Mouse (Mus musculus) liver, embryonic 16.5 days (tissue): ENCODE measurements around the gene Dnajb2. TPM values are rescaled to one million over a fixed set of nuclear protein-coding genes. Genes with fewer than 3 reads are reported as not detected.

ENCODE experiments used
- ATAC-seq: fragments of 200-750 bp; cut with Nextera tagmentation; 2 replicates; pipeline ENCODE4 v1.8.0; 2017; ENCODE audit warnings: low read depth, mild to moderate bottlenecking, moderate number of reproducible peaks, moderate library complexity
- H3K27ac ChIP-seq: fragments of 300-500 bp; sonication (generic); 2 replicates; pipeline ENCODE4 v1.5.1; 2014; ENCODE audit warnings: mild to moderate bottlenecking, low read length
- H3K27me3 ChIP-seq: fragments of 300-500 bp; sonication (generic); 2 replicates; pipeline ENCODE4 v1.6.1; 2014; ENCODE audit warnings: low read depth, low read length, mixed read lengths; ENCODE audit not compliant: control insufficient read depth, insufficient read depth
- H3K36me3 ChIP-seq: fragments of 300-500 bp; sonication (generic); 2 replicates; pipeline ENCODE4 v1.6.1; 2014; ENCODE audit warnings: mild to moderate bottlenecking; ENCODE audit not compliant: control insufficient read depth, insufficient read depth
- H3K4me1 ChIP-seq: fragments of 300-500 bp; sonication (generic); 2 replicates; pipeline ENCODE4 v1.6.1; 2014; ENCODE audit warnings: low read depth, low read length, mixed read lengths; ENCODE audit not compliant: control insufficient read depth
- H3K4me2 ChIP-seq: fragments of 300-500 bp; sonication (generic); 2 replicates; pipeline ENCODE4 v1.6.1; 2014; ENCODE audit warnings: low read depth, low read length, mixed read lengths
- H3K4me3 ChIP-seq: fragments of 300-500 bp; sonication (generic); 2 replicates; pipeline ENCODE4 v1.5.1; 2014; ENCODE audit warnings: low read depth, mild to moderate bottlenecking, low read length
- H3K9ac ChIP-seq: fragments of 300-500 bp; sonication (generic); 2 replicates; pipeline ENCODE4 v1.6.1; 2014; ENCODE audit warnings: low read depth, low read length
- H3K9me3 ChIP-seq: fragments of 300-500 bp; sonication (generic); replicated peaks from 2 replicates; pipeline ENCODE4 v1.6.1; 2016; ENCODE audit warnings: low read length; ENCODE audit not compliant: control insufficient read depth
- WGBS: fragments of 180-500 bp; shearing (Covaris S2); extraction: QIAGEN DNeasy Blood & Tissue Kit; methylation state at CpG from one replicate; pipeline ENCODE4 v1.1.7; 2014; ENCODE audit not compliant: insufficient replicate concordance; 5-methylcytosine and 5-hydroxymethylcytosine counted together
- microRNA-seq: library from miRNA; unstranded; fragments of <30 nt; microRNA quantifications from one replicate; pipeline ENCODE4, GENCODE M21; 2016
- polyA plus RNA-seq: library from polyadenylated mRNA; unstranded; fragments of >200 nt; fragmentation: Nextera tagmentation; extraction: Ambion mirVana; gene quantifications from 2 replicates; pipeline ENCODE4 v1.2.1, GENCODE M21; 2015

Gene Dnajb2
- polyA plus RNA-seq, 1 experiment from 2014 or later, result 33.8 TPM

GRCm38 (mm10) chr1:75294294-75294693 is 58.1 kb downstream of the Dnajb2 start:
- H3K9ac ChIP-seq, result no peak overlapping the region

More at GRCm38 (mm10) chr1:75294294-75294693, 58.1 kb downstream of the Dnajb2 start:
- H3K4me1 ChIP-seq, result no peaks in the 10 kb centered on the region
- no peaks in the 10 kb centered on the region for H3K36me3 ChIP-seq
- 47% methylated on average over 5 of the region's 5 CpGs for WGBS
- no peaks in the 10 kb centered on the region for H3K27me3 ChIP-seq
- no peak overlapping the region for H3K27ac ChIP-seq
- no peak overlapping the region for H3K4me2 ChIP-seq
- ATAC-seq, result no peak
- no peaks in the 10 kb centered on the region for H3K9me3 ChIP-seq
- H3K4me3 ChIP-seq, result no peak overlapping the region

Small RNA genes within 50 kb of the gene (microRNA-seq; reads per million reads assigned to microRNA genes)
- not detected for gene Gm27943

Other genes starting within 250 kb of the Dnajb2 start
- gene Nhej1, start 111.2 kb upstream of the Dnajb2 start, polyA plus RNA-seq, result 5.6 and 6.0 TPM in 2 replicates
- gene Slc23a3, start 102.5 kb upstream of the Dnajb2 start, polyA plus RNA-seq, result 2.5 and 2.6 TPM in 2 replicates
- gene Cnppd1, start 93.7 kb upstream of the Dnajb2 start, polyA plus RNA-seq, result 46.2 and 51.1 TPM in 2 replicates
- gene Retreg2, start 93.6 kb upstream of the Dnajb2 start, polyA plus RNA-seq, result 47.7 and 52.7 TPM in 2 replicates
- 41.0 and 41.1 TPM in 2 replicates for gene Zfand2b, start 67.8 kb upstream of the Dnajb2 start, polyA plus RNA-seq
- 55.5 and 56.5 TPM in 2 replicates for gene Abcb6, start 56.0 kb upstream of the Dnajb2 start, polyA plus RNA-seq
- 9.2 and 12.0 TPM in 2 replicates for gene Ankzf1, start 44.3 kb upstream of the Dnajb2 start, polyA plus RNA-seq
- 26.5 and 28.5 TPM in 2 replicates for gene Atg9a, start 44.2 kb upstream of the Dnajb2 start, polyA plus RNA-seq
- 3.7 and 3.9 TPM in 2 replicates for gene Glb1l, start 25.6 kb upstream of the Dnajb2 start, polyA plus RNA-seq
- gene Stk16, start 25.6 kb upstream of the Dnajb2 start, polyA plus RNA-seq, result 73.3 and 73.4 TPM in 2 replicates
- gene Tuba4a, start 16.5 kb upstream of the Dnajb2 start, polyA plus RNA-seq, result 336 and 355 TPM in 2 replicates
- 0.25 TPM in 1 of 2 replicates, not detected in the other for gene A630095N17Rik, start 4.3 kb upstream of the Dnajb2 start, polyA plus RNA-seq
- 0.04 and 0.11 TPM in 2 replicates for gene Ptprn, start 28.1 kb downstream of the Dnajb2 start, polyA plus RNA-seq
- 0.15 TPM in 1 of 2 replicates, not detected in the other for gene Resp18, start 42.0 kb downstream of the Dnajb2 start, polyA plus RNA-seq
- 52.4 and 52.7 TPM in 2 replicates for gene Dnpep, start 81.6 kb downstream of the Dnajb2 start, polyA plus RNA-seq
- gene Des, start 123.9 kb downstream of the Dnajb2 start, polyA plus RNA-seq, result 7.2 and 13.9 TPM in 2 replicates
- 7.6 and 8.0 TPM in 2 replicates for gene Speg, start 138.9 kb downstream of the Dnajb2 start, polyA plus RNA-seq
- gene Gmppa, start 199.5 kb downstream of the Dnajb2 start, polyA plus RNA-seq, result 32.5 and 35.7 TPM in 2 replicates
- gene Asic4, start 214.0 kb downstream of the Dnajb2 start, polyA plus RNA-seq, result 0.06 TPM in 1 of 2 replicates, not detected in the other
- gene Chpf, start 242.9 kb downstream of the Dnajb2 start, polyA plus RNA-seq, result 2.6 and 3.1 TPM in 2 replicates
- gene Tmem198, start 243.1 kb downstream of the Dnajb2 start, polyA plus RNA-seq, result 0.06 and 0.07 TPM in 2 replicates